Mouse (Mus musculus) heart, adult 2 months (tissue): ENCODE results near the gene Ren1. TPM values are rescaled to one million over a fixed set of nuclear protein-coding genes. Genes with fewer than 3 reads are reported as not detected.

ENCODE experiments used
- DNase-seq, 2 experiments: peaks; one replicate each; pipeline ENCODE4 v3.0.0; 2021
- H3K27ac ChIP-seq: fragments of 200-600 bp; 2 replicates; pipeline ENCODE4 v1.8.1; 2022
- H3K27me3 ChIP-seq: fragments of 200-500 bp; 2 replicates; pipeline ENCODE4 v1.6.1; 2012; ENCODE audit warnings: mild to moderate bottlenecking, low read length, inconsistent platforms, mixed read lengths; ENCODE audit not compliant: control insufficient read depth, insufficient read depth
- H3K36me3 ChIP-seq: fragments of 200-500 bp; 2 replicates; pipeline ENCODE4 v1.6.1; 2012; ENCODE audit warnings: low read length, inconsistent platforms; ENCODE audit not compliant: control insufficient read depth, insufficient read depth
- H3K4me1 ChIP-seq: fragments of 200-500 bp; 2 replicates; pipeline ENCODE4 v1.6.1; 2011; ENCODE audit warnings: low read length; ENCODE audit not compliant: control insufficient read depth, insufficient read depth
- H3K4me3 ChIP-seq: fragments of 200-600 bp; 2 replicates; pipeline ENCODE4 v1.8.1; 2022
- H3K79me2 ChIP-seq: fragments of 200-500 bp; replicated peaks from 2 replicates; pipeline ENCODE4 v1.6.1; 2012; ENCODE audit warnings: mild to moderate bottlenecking, inconsistent platforms, low read length, moderate library complexity, mixed read lengths; ENCODE audit not compliant: control insufficient read depth, insufficient read depth
- H3K9ac ChIP-seq: fragments of 200-500 bp; 2 replicates; pipeline ENCODE4 v1.6.1; 2012; ENCODE audit warnings: low read depth, mild to moderate bottlenecking, control low read depth, inconsistent platforms, low read length, mixed read lengths
- CTCF ChIP-seq: fragments of 200-600 bp; IDR thresholded peaks from 2 replicates; pipeline ENCODE4 v1.8.1; 2022; ENCODE audit warnings: antibody characterized with exemption, mild to moderate bottlenecking, moderate library complexity
- EP300 ChIP-seq: fragments of 200-500 bp; IDR thresholded peaks from 2 replicates; pipeline ENCODE4 v1.6.1; 2011; ENCODE audit warnings: low read depth, low read length, control low read depth; ENCODE audit not compliant: insufficient read depth
- POLR2A ChIP-seq: fragments of 200-500 bp; IDR thresholded peaks from 2 replicates; pipeline ENCODE4 v1.6.1; 2011; ENCODE audit warnings: mild to moderate bottlenecking, low read depth, low read length, control low read depth; ENCODE audit not compliant: insufficient read depth
- WGBS: fragments of 180-500 bp; shearing (Covaris S2); methylation state at CpG from one replicate; pipeline ENCODE4 v1.1.7; 2018; 5-methylcytosine and 5-hydroxymethylcytosine counted together
- intact Hi-C: fragments of 180-260 bp; cut with DNase I; formaldehyde crosslinking; loops from one replicate; pipeline ENCODE4 v1.15.1; 2025
- polyA plus RNA-seq: library from polyadenylated mRNA; depleted of rRNA; stranded (reverse); fragments of >200 nt; gene quantifications from 2 replicates; pipeline ENCODE4 v1.2.3, GENCODE M21; 2012
- total RNA-seq, 2 experiments: library from RNA; stranded (reverse); gene quantifications; 2 replicates each; pipeline ENCODE4 v1.2.3; 2021

Gene Ren1
- total and polyA plus RNA-seq, 3 experiments: 0.14 to 0.41 TPM; not detected in 1

DNA sequence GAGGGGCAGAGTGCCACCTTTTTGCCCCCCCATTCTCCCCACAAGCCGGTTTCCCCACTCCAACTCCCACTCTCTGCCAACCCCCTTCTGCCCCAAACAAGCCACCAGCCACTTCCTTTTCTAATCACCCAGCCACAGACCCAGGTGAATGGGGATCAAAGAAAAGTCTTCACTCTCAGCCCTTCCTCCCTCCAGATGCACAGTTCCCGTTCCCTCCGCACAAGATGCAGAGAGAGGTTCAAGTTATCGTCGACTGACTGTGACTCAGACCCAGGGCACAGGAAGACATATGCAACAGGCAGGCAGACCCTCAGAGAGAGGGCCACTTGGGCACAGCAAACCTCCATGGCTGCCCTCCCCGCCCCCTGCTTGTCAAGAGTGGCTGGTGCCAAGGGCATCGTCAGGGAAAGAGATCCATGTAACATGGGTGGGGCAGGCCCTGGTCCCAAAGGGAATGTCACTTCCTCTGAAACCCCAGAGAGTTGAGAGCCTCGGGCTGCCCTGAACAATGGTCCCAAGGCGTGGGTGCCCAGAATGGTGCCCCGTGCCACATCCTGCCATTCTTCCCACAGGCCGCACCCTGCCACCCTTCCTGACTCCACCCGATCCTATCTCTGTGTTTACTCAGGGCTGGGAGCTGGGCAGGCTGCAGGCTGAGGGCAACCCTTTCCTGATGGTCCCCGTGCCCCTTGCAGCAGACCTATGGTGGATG, 49.9 kb downstream of the Ren1 start:
- Histone ChIP-seq H3K27ac (peak overlapping the region; percentile 58), H3K36me3 (no peaks in the 10 kb centered on the region), H3K4me1 (peaks cover 30% of the 10 kb centered on the region), H3K27me3 (no peaks in the 10 kb centered on the region), H3K9ac (no peak overlapping the region), H3K4me3 (no peak overlapping the region), H3K79me2 (no peaks in the 10 kb centered on the region; the same call in 1 of the 2 replicates)
- peak in 1 of 2 experiments; percentile 49 for DNase-seq
- 46% methylated on average over 13 of the region's 13 CpGs for WGBS
- TF ChIP-seq EP300 (no peak), CTCF (no peak), POLR2A (no peak)
- intact Hi-C loops: no loop called here

DNA sequence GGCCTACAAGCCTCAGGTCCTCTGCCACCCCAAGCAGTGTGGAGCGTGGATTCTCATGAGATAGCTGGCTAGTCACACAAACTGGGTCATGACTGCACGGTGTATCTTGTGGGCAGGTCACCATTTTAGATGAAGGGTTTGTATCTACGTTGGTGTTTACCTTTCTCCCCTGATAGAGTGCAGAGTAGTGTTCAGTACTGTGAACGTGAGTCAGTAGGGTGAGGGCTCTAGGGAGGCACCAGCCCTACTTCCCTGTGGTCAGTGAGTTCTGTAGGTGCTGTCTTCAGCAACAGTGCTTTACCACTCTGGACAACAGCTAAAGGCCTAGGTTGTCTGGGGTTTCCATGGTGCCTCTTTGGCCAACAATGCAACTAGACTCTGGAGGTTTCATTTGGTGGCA, 53.7 kb downstream of the Ren1 start:
- Histone ChIP-seq H3K27ac (no peak overlapping the region), H3K79me2 (peaks cover 2% of the 10 kb centered on the region; the same call in 1 of the 2 replicates), H3K9ac (no peak overlapping the region), H3K4me3 (no peak overlapping the region), H3K4me1 (peaks cover 28% of the 10 kb centered on the region), H3K27me3 (no peaks in the 10 kb centered on the region), H3K36me3 (no peaks in the 10 kb centered on the region)
- intact Hi-C loops: no loop called here
- TF ChIP-seq EP300 (no peak), CTCF (no peak), POLR2A (no peak)
- WGBS: 76% methylated on average over 4 of the region's 4 CpGs
- DNase-seq: no peak

DNA sequence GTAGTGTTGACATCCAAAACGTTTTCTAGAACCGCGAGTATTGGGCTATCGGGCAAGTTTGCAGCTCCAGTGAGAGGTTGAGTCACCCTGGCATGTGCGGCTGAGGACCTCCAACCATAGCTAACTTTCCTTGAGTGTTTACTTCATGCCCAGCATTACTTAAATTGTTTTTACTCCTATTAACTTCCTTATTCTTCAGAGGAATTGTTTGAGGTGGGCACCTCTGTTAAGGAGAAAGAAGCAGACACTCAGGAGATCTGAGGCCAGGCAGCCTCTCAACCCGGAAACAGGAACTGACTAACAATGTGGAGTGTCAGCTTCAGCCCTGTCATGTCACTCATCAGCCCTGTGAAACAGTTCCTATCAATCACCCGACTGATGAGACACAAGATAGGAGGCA, 56.3 kb downstream of the Ren1 start:
- TF ChIP-seq CTCF (no peak), EP300 (no peak), POLR2A (no peak)
- WGBS: 65% methylated on average over 7 of the region's 7 CpGs
- Histone ChIP-seq H3K9ac (no peak overlapping the region), H3K4me3 (no peak overlapping the region), H3K27ac (peak overlapping the region; percentile 42), H3K79me2 (peaks cover 4% of the 10 kb centered on the region), H3K27me3 (no peaks in the 10 kb centered on the region), H3K4me1 (peaks cover 12% of the 10 kb centered on the region), H3K36me3 (no peaks in the 10 kb centered on the region)
- peak in 1 of 2 experiments; percentile 11 for DNase-seq
- intact Hi-C loops: no loop called here

DNA sequence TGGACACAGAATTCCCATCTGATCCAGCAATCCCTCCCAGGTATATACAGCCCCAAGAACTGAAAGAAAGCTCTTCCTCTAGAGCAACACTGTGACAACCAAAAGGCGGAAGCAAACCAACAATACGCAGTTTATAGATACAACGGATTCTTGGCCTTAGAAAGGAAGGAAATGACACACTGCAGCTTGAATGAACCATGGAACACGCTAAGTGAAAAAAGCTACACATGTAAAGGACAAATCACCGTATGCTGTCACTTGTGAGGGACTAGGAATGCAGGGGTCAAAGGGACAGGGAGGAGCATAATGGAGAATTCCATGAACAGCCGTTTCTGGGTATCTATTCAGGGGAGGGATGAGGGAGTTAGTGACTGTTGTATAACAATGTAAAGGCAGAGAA, 57.1 kb downstream of the Ren1 start:
- WGBS: 43% methylated on average over 6 of the region's 6 CpGs
- Histone ChIP-seq H3K4me1 (peaks cover 16% of the 10 kb centered on the region), H3K79me2 (peaks cover 4% of the 10 kb centered on the region), H3K27me3 (no peaks in the 10 kb centered on the region), H3K27ac (peak overlapping the region; percentile 42), H3K9ac (no peak overlapping the region), H3K36me3 (no peaks in the 10 kb centered on the region), H3K4me3 (no peak overlapping the region)
- intact Hi-C loops: no loop called here
- no peak for DNase-seq
- TF ChIP-seq POLR2A (no peak), CTCF (no peak), EP300 (no peak)

DNA sequence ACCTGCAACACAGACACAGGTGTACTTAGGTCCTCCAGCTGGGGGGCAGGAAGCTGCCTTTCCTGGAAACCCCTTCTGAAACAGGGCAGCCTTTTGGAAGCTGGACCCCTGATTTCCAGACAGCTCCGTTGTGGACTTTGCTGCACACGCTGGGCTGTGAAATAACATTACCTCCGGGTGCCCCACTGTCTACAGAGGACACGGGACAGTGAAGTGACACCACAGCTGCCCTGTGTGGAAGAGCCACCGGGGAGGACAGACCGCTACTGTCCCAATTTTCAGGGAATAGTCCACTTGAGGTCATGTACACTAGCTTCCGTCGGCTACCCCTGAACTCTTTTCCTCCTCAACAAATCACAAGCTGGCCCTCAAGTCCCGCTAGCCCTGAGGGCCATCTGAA, 58.0 kb downstream of the Ren1 start:
- peak overlapping the region; percentile 42 for H3K27ac ChIP-seq
- no peak overlapping the region for H3K9ac ChIP-seq
- no peaks in the 10 kb centered on the region for H3K27me3 ChIP-seq
- peak in 1 of 2 experiments; percentile 14 for DNase-seq
- no peak overlapping the region for H3K4me3 ChIP-seq
- 75% methylated on average over 9 of the region's 9 CpGs for WGBS
- no peak for TF ChIP-seq CTCF
- no peak for TF ChIP-seq EP300
- no peak for TF ChIP-seq POLR2A
- peaks cover 6% of the 10 kb centered on the region for H3K79me2 ChIP-seq
- H3K36me3 ChIP-seq: no peaks in the 10 kb centered on the region
- peaks cover 22% of the 10 kb centered on the region for H3K4me1 ChIP-seq
- intact Hi-C loops: no loop called here

DNA sequence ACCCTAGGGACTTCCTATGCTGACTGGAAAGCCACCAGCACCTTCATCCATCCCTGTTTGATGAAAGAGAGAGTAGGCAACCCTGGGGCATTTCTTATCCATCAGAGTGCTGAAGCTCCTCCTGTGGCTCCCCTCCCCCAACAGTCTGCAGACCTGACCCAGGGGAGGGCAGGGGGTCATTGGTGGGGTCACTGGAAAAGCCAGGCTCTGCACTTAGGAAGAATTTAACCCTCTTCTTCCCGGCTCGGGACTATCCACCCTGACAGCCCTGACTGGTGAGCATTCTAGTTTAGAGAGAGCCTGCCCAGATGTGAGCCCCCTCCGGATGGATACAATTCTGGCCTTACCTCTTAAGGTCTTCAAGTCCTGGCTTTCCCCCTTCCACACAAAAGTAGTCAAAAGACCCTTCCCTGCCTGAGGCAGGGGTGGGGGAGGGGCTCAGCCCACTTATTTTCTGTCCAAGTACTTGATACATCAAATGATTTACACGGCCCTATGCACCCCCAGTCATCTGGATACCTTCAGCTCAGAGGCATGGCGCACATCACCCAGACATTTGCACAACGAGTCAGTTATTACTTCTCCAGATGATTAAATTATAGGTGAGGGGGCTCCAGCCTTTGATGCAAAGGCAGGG, 58.7 kb downstream of the Ren1 start:
- 49% methylated on average over 6 of the region's 6 CpGs for WGBS

More for the DNA sequence above, 58.7 kb downstream of the Ren1 start:
- no peaks in the 10 kb centered on the region for H3K27me3 ChIP-seq
- H3K27ac ChIP-seq: no peak overlapping the region; the same call in 1 of the 2 replicates
- peak in 1 of 2 experiments; percentile 20 for DNase-seq
- peaks cover 6% of the 10 kb centered on the region for H3K79me2 ChIP-seq
- no peaks in the 10 kb centered on the region for H3K36me3 ChIP-seq
- no peak overlapping the region for H3K9ac ChIP-seq
- TF ChIP-seq POLR2A (no peak), CTCF (no peak), EP300 (no peak)
- peaks cover 26% of the 10 kb centered on the region for H3K4me1 ChIP-seq
- intact Hi-C loops: no loop called here
- no peak overlapping the region for H3K4me3 ChIP-seq
